Mouse (Mus musculus) layer of hippocampus, adult 2 months (tissue): ENCODE measurements around the gene Plce1. TPM values are rescaled to one million over a fixed set of nuclear protein-coding genes. Genes with fewer than 3 reads are reported as not detected.

ENCODE experiments used
- DNase-seq, 2 experiments: peaks; one replicate each; pipeline ENCODE4 v3.0.0; 2022; ENCODE audit warnings: low spot score in 2 of 2
- H3K27ac ChIP-seq: fragments of 200-600 bp; 2 replicates; pipeline ENCODE4 v1.8.1; 2022
- H3K4me3 ChIP-seq: fragments of 200-600 bp; 2 replicates; pipeline ENCODE4 v1.8.1; 2022; ENCODE audit warnings: mild to moderate bottlenecking
- CTCF ChIP-seq: fragments of 200-600 bp; conservative IDR thresholded peaks from 2 replicates; pipeline ENCODE4 v1.8.1; 2022; ENCODE audit warnings: antibody characterized with exemption, mild to moderate bottlenecking, moderate library complexity
- total RNA-seq, 2 experiments: library from RNA; stranded (reverse); gene quantifications; 2 replicates each; pipeline ENCODE4 v1.2.3; 2021

Plce1 gene
- total RNA-seq, 2 experiments from 2014 or later = 9.8 to 11.0 TPM

DNA sequence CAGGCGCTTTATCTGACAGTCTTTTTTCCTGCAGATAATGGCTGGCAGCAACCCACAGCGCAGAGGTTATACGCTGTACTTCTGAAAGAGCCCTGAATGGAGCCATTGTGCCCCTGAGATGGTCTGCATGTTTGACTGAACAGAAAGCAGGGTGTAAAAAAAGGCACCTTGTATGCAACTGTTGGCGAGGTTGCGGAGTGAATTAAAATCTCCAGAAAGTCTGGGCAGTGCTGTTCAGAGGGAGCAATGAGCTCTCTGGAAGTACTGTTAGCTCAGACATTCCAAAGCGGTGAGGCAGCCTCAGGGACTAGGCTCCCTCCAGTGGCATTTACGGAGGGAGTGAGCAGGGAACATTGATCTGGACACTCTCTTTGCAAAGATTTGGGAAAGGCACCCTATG is 2.0 kb upstream of the Plce1 start:
- H3K27ac ChIP-seq = peak overlapping the region; percentile 28; the same call in 1 of the 2 replicates
- DNase-seq = no peak
- peak; percentile 45 for TF ChIP-seq CTCF
- no peak overlapping the region for H3K4me3 ChIP-seq

DNA sequence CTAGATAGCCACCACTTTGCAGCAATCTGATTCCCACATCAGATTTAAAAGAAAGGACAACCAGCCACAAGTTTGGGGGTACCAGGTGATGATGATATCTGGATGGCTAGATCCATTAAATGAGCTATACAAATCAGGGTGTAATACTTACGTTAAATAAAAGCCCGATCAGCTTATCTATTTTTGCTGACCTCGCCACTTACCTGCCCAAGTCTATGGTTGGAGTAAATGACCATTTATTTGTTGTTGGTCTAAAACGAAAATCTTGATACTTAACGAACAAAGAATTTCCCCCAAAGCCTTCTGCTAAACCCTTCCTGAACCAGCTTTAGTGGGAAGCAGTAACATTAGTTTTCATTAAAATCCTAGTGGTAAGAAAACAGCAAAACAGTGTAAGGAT is 1.4 kb upstream of the Plce1 start:
- TF ChIP-seq CTCF = no peak
- H3K27ac ChIP-seq = no peak overlapping the region; the same call in 1 of the 2 replicates
- no peak for DNase-seq
- H3K4me3 ChIP-seq = no peak overlapping the region

DNA sequence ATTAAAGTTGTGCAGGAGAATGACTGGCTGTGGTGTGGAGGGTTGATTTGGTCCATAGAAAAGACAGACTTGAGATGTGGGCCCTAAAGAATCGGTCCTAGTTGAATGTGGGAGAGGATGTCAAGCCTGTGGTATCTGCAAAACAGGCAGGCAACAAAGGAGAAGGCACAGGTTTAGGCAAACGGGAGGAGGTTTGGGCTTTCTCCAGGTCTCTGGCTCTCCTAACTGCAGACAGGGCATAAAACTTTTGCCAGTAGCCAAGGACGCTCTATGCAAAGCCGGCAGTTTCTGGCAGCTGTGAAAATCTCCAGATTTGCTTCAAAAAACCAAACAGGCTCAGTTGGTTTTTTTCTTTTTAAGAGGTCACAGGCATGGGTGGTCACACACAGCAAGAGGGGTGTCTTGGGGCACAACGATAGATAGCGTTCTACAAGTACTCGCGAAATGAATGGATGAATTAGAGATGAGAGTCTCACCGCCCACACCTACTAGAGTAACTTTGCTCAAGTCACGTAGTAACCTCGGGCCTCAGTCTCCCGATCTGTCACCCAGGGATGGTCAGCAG is 671 bp upstream of the Plce1 start:
- Histone ChIP-seq H3K4me3 (peak overlapping the region; percentile 54), H3K27ac (no peak overlapping the region)
- TF ChIP-seq CTCF = no peak

DNA sequence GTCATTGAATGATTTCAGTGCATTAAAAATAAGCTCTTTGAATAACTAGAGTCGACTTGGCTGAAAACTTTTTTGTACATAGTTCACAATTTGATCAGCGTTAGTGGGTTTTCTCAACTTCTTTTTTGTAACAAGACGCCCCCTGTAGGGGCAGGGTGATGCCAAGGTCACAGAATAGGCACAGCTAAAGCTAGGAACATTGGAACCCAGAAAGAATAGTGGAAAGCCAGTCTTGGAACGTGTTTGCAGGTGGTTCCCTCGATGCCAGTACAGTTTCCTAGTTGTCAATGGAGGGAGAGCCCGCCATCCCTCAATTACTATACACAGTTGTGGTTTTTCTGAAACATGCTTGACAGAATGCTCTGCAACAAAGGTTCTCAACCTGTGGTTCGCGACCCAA is 997 bp downstream of the Plce1 start:
- no peak for DNase-seq
- TF ChIP-seq CTCF = peak; percentile 33; the same call in 1 of the 2 replicates
- H3K27ac ChIP-seq = no peak overlapping the region
- peak overlapping the region; percentile 68 for H3K4me3 ChIP-seq

More for the DNA sequence above, 671 bp upstream of the Plce1 start:
- DNase-seq = no peak

DNA sequence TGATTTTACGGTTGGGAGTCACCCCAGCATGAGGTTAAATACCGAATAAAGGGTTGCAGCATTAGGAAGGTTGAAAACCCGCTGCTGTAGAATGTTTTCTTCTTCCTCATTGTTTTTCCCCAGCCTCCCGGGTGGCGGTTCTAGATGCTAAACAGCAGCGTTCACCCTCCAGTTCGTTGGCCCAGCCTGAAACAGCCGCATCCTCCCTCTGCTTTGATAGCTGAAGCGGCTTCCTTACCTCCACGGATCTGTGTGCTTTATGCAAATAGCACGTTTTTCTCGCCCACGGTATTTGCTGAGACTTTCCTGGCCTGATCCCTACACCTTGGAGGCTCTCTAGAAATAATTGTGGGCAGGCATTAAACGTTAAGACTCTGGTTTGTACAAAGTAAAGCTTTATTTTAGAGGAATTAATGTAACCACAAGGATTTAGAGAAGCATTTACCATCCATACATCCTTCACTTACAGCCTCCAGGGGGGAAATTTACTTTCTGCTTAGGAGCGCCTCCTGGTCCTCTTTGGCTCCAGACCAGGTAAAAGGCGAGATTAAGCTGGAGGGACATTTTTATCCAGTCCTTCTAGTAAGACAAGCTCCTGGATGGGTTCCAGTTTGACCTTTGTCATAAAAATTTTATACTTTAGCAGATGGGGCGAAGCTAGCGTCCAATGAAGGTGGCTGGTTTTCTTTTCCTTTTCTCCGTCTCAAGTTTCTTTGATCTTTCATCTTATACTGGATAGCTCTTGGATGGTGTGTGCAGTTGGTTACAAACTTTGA is 1.7 kb downstream of the Plce1 start:
- no peak for TF ChIP-seq CTCF
- H3K4me3 ChIP-seq = peak overlapping the region; percentile 68; the same call in 1 of the 2 replicates

DNA sequence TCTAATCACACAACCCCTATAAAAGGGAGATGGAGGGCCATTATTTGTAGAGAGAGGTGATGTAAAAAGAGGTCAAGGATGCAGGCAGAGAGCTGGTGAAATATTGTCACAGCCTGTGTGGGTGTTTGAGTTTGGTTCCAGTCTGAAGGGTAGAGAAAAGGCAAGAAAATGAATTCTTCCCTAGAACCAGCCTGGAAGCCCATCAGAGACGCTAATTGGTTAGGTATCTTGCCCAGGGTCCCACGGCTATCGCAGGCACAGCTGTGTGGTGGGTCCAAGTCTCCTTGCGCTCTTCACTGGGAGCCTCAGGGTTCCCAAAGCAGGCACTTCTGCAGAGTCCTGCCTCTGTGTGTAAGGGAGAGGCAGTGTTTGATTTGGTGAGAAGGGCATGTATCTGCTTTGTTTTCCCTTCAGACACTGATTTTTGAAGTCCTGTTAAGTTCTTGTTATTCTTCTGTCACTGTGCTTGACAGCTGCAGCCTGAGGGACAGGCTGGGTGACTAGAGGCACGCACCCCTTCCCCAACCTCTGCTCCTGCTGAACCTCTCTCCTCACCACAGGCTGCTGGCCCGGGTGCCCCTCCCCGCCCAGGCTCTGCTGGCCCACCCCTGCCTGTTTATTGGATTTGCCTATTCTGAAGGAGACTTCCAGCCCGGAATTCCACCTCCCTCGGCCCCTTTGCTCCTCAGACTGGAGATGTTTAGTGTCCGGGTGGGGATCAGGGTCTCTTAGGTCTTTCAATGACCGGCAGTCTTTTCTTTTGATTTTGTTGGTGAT is 5.1 kb downstream of the Plce1 start:
- no peak for DNase-seq
- no peak overlapping the region for H3K4me3 ChIP-seq
- TF ChIP-seq CTCF = no peak
- no peak overlapping the region for H3K27ac ChIP-seq

More for the DNA sequence above, 1.7 kb downstream of the Plce1 start:
- H3K27ac ChIP-seq = no peak overlapping the region
- DNase-seq = no peak

DNA sequence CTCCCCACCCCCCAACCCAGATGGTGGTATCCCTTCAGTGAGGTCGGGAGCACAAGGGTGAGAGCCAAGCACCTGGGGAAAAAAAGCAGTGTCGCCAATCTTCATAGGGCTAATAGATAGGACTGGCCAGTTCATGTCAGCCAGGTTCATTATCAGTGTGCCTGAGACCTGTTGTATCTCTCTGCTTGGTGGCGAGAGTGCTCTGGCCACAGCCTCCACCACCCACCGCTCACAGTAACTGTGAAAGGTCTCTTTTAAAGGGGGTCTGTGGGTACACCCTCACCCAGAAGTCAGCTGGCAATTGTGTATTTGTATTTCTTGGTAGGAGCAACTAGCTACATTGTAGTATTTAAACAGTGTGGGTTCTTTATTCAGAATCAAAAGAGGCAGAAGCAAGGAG is 6.6 kb downstream of the Plce1 start:
- Histone ChIP-seq H3K27ac (no peak overlapping the region), H3K4me3 (no peak overlapping the region)

DNA sequence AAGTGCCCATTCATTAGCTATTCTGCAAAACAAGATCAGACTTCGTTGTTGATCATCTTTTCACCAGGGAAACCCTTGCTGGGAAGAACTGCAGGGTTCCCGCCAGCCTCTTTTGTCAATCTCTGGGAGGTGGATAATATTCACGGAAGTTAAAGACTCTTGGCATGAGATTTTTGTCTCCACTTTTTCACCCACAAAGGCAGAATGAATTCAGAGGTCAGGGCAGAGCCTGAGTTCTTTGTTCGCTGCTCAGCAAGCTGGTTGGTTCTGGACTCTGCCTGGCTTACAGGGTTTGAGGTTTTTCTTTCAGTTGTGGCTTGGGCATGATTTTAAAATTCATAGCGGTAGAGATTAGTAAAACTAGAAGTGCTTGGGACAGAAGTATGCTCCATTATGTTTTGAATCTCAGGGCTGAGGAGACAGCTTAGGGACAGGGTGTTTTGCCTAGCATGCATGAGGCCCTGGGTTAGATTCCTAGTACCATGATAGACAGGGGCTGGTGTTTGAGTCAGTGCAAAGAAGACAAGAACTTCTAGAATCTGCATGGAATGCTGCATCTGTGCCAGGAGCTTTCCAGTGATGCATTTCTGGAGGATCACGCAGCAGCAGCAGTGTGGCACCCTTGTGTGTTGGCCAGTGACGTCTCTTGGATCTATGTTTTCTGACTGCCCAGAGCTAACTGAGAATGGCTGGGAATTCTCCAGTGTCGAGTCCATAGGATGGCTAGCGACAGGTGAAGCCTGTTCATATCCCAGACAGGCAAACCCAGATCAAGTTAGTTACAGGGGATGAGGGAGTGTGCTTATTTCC is 7.4 kb downstream of the Plce1 start:
- DNase-seq = no peak
- TF ChIP-seq CTCF = no peak
- H3K27ac ChIP-seq = no peak overlapping the region
- no peak overlapping the region for H3K4me3 ChIP-seq

More for the DNA sequence above, 6.6 kb downstream of the Plce1 start:
- no peak for DNase-seq
- TF ChIP-seq CTCF = no peak

DNA sequence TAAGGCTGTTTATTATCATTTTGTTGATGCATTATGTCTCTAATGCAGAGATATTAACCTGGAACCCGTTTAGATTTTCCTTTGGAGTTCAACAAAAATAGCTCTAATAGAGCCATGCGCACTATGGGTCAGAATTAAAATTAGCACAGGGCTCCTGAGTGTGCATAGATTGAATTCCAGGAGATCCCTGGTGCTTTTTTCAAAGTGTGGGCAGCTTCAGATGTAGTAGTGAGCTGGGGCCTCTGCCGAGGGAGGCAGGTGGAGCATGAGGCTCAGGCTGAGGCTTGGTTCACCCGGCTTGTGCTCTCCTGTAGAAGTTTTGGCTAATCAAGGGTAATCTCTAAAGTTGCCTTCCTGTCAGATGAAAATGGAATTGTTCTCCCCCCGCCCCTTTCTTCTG is 17.3 kb downstream of the Plce1 start:
- no peak for TF ChIP-seq CTCF
- DNase-seq = no peak
- no peak overlapping the region for H3K4me3 ChIP-seq
- no peak overlapping the region for H3K27ac ChIP-seq

DNA sequence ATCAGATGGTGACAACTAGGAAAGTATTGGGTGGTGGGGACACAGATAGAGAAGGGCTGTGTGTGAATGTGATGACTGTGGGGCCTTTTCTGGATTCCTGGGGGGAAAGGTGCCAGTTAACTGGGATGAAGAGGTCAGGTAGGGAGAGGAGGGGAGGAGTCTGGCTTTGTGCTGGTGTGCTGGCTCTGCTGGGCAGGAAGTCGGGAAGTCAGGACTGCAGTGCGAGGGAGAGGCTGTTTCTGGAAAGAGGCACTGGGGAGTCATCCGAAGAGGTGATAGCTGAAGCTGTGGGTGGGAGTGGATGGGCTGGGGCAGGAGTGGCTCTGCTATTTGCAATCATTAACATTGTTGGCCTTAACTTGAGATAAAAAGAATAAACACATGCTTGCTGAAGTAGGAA is 23.7 kb downstream of the Plce1 start:
- Histone ChIP-seq H3K4me3 (no peak overlapping the region), H3K27ac (no peak overlapping the region)
- TF ChIP-seq CTCF = no peak
- DNase-seq = no peak

DNA sequence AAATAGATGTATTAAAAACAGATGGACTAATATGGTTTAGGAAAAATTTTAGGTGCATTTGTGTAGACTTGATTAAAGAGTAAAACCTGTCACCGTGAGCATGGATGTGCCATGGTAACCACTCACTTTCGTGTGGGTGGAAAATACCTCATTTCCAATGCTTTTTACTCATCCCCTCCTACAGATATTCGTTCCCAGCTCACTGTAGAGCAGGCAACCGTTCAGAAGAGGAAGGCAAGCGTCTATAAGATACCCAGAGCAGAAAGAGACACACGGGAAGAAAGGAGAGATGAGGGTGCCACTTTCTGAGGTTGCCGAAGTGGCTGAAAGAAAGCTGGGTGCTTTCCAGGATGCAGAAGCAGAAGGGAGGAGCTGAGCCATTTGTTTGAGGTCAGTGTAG is 25.2 kb downstream of the Plce1 start:
- peak in 1 of 2 experiments; percentile 49 for DNase-seq
- no peak for TF ChIP-seq CTCF
- Histone ChIP-seq H3K4me3 (no peak overlapping the region; the same call in 1 of the 2 replicates), H3K27ac (peak overlapping the region; percentile 68)

DNA sequence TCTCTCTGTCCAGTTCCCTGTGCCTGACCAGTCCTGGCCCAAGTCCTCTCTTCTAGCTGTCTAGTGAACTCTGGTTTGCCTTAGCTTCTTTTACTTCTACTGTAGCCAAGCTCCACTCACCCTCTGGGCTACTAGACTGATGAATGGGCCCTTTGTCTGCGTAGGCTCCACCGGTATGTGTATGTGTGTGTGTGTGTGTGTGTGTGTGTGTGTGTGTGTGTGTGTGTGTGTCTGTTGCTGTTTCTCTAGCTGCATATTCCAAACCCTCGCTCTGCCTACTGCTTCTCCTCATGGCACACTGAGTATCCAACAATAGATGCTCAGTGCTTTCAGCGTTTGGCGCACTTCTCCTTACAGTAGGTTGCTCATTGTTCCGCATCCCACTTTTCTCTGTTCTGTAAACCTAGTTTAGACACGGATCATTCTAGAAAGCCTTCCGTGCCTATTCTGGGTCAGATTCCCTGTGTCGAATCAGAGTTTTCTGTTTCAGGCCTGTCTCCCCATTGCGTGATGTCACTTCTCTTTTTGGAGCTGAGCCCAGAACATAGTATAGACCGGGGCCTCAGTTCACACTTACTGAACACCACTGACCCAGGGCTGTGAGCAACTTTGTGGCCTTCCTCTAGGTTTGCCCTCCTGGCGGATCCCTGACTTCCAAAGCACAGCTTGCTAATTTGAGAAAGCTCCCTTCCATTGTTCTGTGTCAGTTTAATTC is 26.5 kb downstream of the Plce1 start:
- H3K27ac ChIP-seq = peak overlapping the region; percentile 68
- TF ChIP-seq CTCF = no peak
- no peak overlapping the region for H3K4me3 ChIP-seq
- DNase-seq = peak; percentile 22 to 29
